Mouse (Mus musculus): ENCODE measurements around the gene Olfr281.

DNA sequence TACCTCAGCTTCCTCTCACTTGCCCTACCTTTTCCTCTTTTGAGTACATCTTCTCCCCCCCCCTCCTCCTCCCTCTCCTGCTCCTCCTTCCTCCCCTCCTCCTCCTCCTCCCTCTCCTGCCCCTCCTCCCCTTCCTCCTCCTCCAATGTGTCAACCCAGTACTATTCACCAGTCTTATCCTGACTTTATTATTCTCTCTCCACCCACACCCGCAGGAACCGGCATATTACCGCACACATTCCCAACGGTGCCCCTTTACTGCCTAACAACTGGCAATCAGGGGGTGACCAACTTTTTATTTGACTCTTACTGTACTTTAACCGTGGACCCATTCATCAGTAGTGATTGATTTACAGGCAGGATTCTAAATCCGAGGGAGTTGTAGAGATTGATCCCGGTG lies 27.2 kb upstream of the Olfr281 start:
- TF ChIP-seq CTCF (IDR thresholded peaks at IDR 0.05; ENCODE audit: low read depth, low read length) (no peak), POLR2AphosphoS5 (IDR thresholded peaks at IDR 0.05; ENCODE audit: insufficient replicate concordance, low read depth, low read length) (no peak), TAL1 (conservative IDR thresholded peaks at IDR 0.05; ENCODE audit: low read depth, low read length) (no peak), GATA1 (IDR thresholded peaks at IDR 0.05; ENCODE audit: borderline replicate concordance, low read length) (no peak), GATA2 (IDR thresholded peaks at IDR 0.05; ENCODE audit: borderline replicate concordance, low read depth, low read length) (no peak)

All from G1E (cell line).